Mouse (Mus musculus): ENCODE results near the gene Pax5. TPM values are rescaled to one million over a fixed set of nuclear protein-coding genes. Genes with fewer than 3 reads are reported as not detected.

Gene Pax5
- total and polyA plus RNA-seq, 3 experiments = not detected

DNA sequence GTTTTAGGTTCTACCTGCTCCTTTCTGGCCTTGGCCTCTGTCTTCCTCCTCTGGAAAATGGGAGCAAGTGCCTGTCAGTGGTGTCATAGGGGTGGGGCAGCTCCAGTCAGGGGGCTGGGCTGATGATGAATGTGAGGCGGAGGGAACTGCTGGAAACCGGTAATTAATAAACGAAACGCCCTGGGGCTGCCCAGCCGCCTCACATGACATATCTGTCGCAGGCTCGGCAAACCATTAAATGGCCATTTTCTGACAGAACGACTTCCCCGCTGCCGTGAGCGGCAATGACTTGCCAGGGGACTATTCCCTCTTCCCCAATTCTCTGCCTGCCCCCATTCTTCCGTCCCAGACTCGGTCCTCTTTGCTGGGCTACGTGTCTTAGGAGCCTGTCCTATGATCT is 202.4 kb downstream of the Pax5 start (continued):
- TF ChIP-seq BHLHE40 (IDR thresholded peaks at IDR 0.05; ENCODE audit: borderline replicate concordance, low read depth, low read length) = no peak
- TF ChIP-seq ELF1 (IDR thresholded peaks at IDR 0.05; ENCODE audit: low read depth, low read length) = no peak
- TF ChIP-seq ZNF384 (IDR thresholded peaks at IDR 0.05; ENCODE audit: low read depth, low read length) = no peak
- TF ChIP-seq EP300 (IDR thresholded peaks at IDR 0.05; ENCODE audit: low read depth in 1 of 2, low read length in 2 of 2) = no peak

- DNase-seq (ENCODE audit: low read depth, low spot score) = no peak
- H3K27me3 ChIP-seq (ENCODE audit: control insufficient read depth in 1 of 2, insufficient read depth in 2 of 2, low read length in 2 of 2) = no peaks in the 10 kb centered on the region
- no peaks in the 10 kb centered on the region for H3K4me1 ChIP-seq (ENCODE audit: control insufficient read depth in 1 of 2, insufficient read depth in 2 of 2, low read length in 2 of 2)
- H3K27ac ChIP-seq (ENCODE audit: control insufficient read depth, low read depth, low read length) = no peak overlapping the region
- no peaks in the 10 kb centered on the region for H3K9me3 ChIP-seq (replicated peaks; ENCODE audit: insufficient read depth, low read length)
- no peaks in the 10 kb centered on the region for H3K36me3 ChIP-seq (ENCODE audit: control insufficient read depth in 1 of 2, insufficient read depth in 2 of 2, low read length in 2 of 2)
- H3K79me2 ChIP-seq (ENCODE audit: control insufficient read depth, insufficient read depth, low read length, poor library complexity) = no peaks in the 10 kb centered on the region
- H3K9ac ChIP-seq (ENCODE audit: control insufficient read depth, low read depth, low read length, poor library complexity, severe bottlenecking) = no peak overlapping the region
- H3K4me3 ChIP-seq (ENCODE audit: control insufficient read depth in 1 of 2, insufficient read depth in 1 of 2, low read depth in 2 of 2, low read length in 2 of 2) = no peak overlapping the region
- TF ChIP-seq TAL1 (IDR thresholded peaks at IDR 0.05; ENCODE audit: low read length) (no peak), USF1 (IDR thresholded peaks at IDR 0.05; ENCODE audit: low read depth, low read length) (peak; percentile 53; the same call in 1 of the 2 replicates), JUND (IDR thresholded peaks at IDR 0.05; ENCODE audit: low read depth, low read length) (no peak), SIN3A (IDR thresholded peaks at IDR 0.05; ENCODE audit: low read length) (no peak)
These were observed 205.3 kb downstream of the Pax5 start for GRCm38 (mm10) chr4:44504998-44505397.

- Histone ChIP-seq H3K9me3 (replicated peaks; ENCODE audit: insufficient read depth, low read length) (no peaks in the 10 kb centered on the region), H3K79me2 (ENCODE audit: control insufficient read depth, insufficient read depth, low read length, poor library complexity) (no peaks in the 10 kb centered on the region), H3K4me1 (ENCODE audit: control insufficient read depth in 1 of 2, insufficient read depth in 2 of 2, low read length in 2 of 2) (no peaks in the 10 kb centered on the region), H3K27ac (ENCODE audit: control insufficient read depth, low read depth, low read length) (no peak overlapping the region), H3K9ac (ENCODE audit: control insufficient read depth, low read depth, low read length, poor library complexity, severe bottlenecking) (no peak overlapping the region), H3K36me3 (ENCODE audit: control insufficient read depth in 1 of 2, insufficient read depth in 2 of 2, low read length in 2 of 2) (no peaks in the 10 kb centered on the region), H3K4me3 (ENCODE audit: control insufficient read depth in 1 of 2, insufficient read depth in 1 of 2, low read depth in 2 of 2, low read length in 2 of 2) (no peak overlapping the region), H3K27me3 (ENCODE audit: control insufficient read depth in 1 of 2, insufficient read depth in 2 of 2, low read length in 2 of 2) (no peaks in the 10 kb centered on the region)
- TF ChIP-seq CTCF (IDR thresholded peaks at IDR 0.05 in 2 of 3, conservative IDR thresholded peaks at IDR 0.05 in 1 of 3; ENCODE audit: control insufficient read depth in 1 of 3, insufficient read depth in 1 of 3, low read depth in 2 of 3, low read length in 3 of 3, poor library complexity in 1 of 3, severe bottlenecking in 1 of 3) (no peak), MXI1 (IDR thresholded peaks at IDR 0.05; ENCODE audit: low read depth, low read length) (no peak), TCF12 (IDR thresholded peaks at IDR 0.05; ENCODE audit: low read depth, low read length) (no peak), HCFC1 (IDR thresholded peaks at IDR 0.05; ENCODE audit: low read depth, low read length) (no peak), JUND (IDR thresholded peaks at IDR 0.05; ENCODE audit: low read depth, low read length) (no peak), RAD21 (IDR thresholded peaks at IDR 0.05; ENCODE audit: low read depth, low read length) (no peak), GABPA (IDR thresholded peaks at IDR 0.05; ENCODE audit: low read depth, low read length) (no peak), POLR2AphosphoS2 (IDR thresholded peaks at IDR 0.05; ENCODE audit: low read length) (no peak), TAL1 (IDR thresholded peaks at IDR 0.05; ENCODE audit: low read length) (no peak)
- no peak for DNase-seq (ENCODE audit: low read depth, low spot score)
These were observed 208.0 kb downstream of the Pax5 start for GRCm38 (mm10) chr4:44502196-44502867.

All from MEL (cell line).